Mouse (Mus musculus) layer of hippocampus, postnatal 36 days (tissue): ENCODE measurements around the gene Arhgap23. TPM values are rescaled to one million over a fixed set of nuclear protein-coding genes. Genes with fewer than 3 reads are reported as not detected.

Experiments used
- total RNA-seq, 2 experiments: library from RNA; stranded (reverse); gene quantifications; 2 replicates each; pipeline ENCODE4 v1.2.3; 2021

The Arhgap23 gene
- total RNA-seq, 2 experiments from 2014 or later = 73.4 to 75.4 TPM

Other genes with a start within 250 kb of the Arhgap23 start
- gene Kpnb1, start 227.7 kb upstream of the Arhgap23 start, total RNA-seq = 100 to 1,000 TPM; 128 to 132 TPM
- 100 to 1,000 TPM; 150 to 154 TPM for gene Npepps, start 134.9 kb upstream of the Arhgap23 start, total RNA-seq
- gene Mrpl45, start 99.8 kb upstream of the Arhgap23 start, total RNA-seq = 10 to 100 TPM; 26.8 to 27.4 TPM
- gene Gpr179, start 63.5 kb upstream of the Arhgap23 start, total RNA-seq = under 1 TPM; 0.23 to 0.30 TPM
- 10 to 100 TPM; 83.8 to 83.9 TPM for gene Socs7, start 53.0 kb upstream of the Arhgap23 start, total RNA-seq
- not detected for gene 4933428G20Rik, start 84.8 kb downstream of the Arhgap23 start, total RNA-seq
- gene Srcin1, start 160.7 kb downstream of the Arhgap23 start, total RNA-seq = 100 to 1,000 TPM; 230 to 247 TPM
- 10 to 100 TPM; 33.6 to 34.2 TPM for gene Epop, start 214.2 kb downstream of the Arhgap23 start, total RNA-seq
- gene Mllt6, start 247.9 kb downstream of the Arhgap23 start, total RNA-seq = 100 to 1,000 TPM; 105 to 110 TPM